Mouse (Mus musculus) cerebral cortex, adult 2 months (tissue): ENCODE data around the gene Slc9b1.

Experiments used
- WGBS: fragments of 180-500 bp; shearing (Covaris S2); methylation state at CpG from one replicate; pipeline ENCODE4 v1.1.7; 2018; 5-methylcytosine and 5-hydroxymethylcytosine counted together

Gene Slc9b1

DNA sequence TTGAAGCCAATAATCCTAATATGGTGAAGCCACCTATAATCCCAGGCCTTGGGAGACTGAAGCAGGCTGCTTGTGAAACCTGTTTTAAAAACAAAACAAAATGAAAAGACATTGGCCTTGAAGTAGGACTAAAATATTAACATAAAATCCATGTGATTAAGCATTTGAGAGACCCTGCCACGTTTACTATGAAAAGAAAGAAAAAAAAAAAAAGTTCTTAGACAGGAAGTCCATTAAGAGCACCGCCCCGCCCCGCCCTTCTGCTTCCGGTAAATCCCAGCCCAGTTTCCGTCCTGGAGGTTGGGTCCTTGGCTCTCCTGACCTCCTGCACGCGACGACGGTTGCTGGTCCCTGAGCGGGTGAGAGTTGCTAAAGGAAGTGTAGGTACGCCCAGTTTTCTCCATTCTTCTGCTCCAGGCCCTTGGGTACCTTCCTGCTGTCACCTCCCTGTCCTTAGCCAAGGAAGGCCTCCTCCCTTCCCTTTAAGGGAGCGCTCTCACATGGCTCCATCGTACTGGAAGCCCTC, at the start of gene Slc9b1:
Slc9b1 (plus strand) TSS at position 291 of the 526 bp plus-strand sequence.
- 81% methylated on average over 14 of the region's 14 CpGs for whole genome bisulfite sequencing

GRCm38 (mm10) chr3:135298560-135298959, 49.3 kb upstream of the Slc9b1 start:
- WGBS = 45% methylated on average over 3 of the region's 3 CpGs

DNA sequence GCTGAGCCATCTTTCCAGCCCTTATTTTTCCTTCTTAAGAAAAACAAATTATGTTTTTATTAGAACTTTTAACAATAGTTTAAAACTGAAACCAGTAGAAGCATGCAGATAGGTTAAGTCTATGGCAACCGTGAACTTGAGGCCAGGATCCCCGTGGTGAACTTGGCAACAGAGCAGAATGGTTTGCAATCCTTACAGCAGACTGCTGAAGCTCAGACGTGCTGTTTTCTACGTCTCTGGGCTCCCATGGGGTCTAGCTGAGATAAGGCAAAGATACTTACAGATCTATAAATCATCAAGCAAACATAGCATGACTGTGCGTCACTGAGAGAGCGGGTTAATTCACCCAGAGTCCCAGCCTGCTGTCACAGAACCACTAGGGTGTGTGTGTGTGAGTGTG, 47.7 kb upstream of the Slc9b1 start:
- WGBS = 69% methylated on average over 6 of the region's 6 CpGs

DNA sequence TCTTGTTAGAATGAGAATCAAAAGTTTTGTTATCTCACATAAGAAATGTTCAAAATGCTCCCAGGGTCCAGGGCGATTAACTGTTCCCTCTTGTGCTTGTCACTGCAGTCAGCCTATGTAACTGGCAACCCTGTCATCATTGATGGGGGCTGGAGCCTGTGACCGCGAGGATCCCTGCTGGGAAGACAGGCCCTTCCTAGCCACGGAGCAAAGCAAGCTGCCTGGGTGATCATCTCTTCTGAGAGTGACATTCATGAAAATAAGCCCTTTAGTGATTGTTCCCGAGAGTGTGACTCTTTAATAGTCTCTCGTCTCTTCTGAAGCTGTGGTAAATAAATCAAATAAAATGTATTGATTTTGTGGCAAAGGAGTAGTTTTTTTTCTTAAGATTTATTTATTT, 43.8 kb upstream of the Slc9b1 start:
- 73% methylated on average over 6 of the region's 6 CpGs for WGBS

DNA sequence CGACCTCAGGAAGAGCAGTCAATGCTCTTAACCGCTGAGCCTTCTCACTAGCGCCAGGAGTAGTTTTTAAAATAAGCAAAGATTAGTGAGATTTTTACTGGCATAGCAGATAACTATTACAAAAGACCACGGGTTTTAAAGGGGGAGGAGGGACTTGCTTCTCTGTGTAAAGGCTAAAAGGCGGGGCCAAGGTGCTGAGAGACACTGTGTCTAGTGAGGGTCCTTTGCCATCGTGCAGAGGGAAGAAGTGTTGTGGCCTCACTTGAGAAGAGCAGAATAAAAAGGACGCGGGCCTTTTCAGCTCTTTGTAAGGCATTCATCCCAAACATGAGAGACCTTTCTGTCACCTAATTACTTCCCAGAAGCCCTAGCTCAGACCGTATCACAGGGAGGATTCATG, 43.3 kb upstream of the Slc9b1 start:
- WGBS = 61% methylated on average over 9 of the region's 9 CpGs

GRCm38 (mm10) chr3:135307411-135308259, 40.2 kb upstream of the Slc9b1 start, which contains the start of gene Slc9b2:
Gene Slc9b2 (plus strand): TSS chr3:135307700.
- 9% methylated on average over 28 of the region's 28 CpGs for WGBS

GRCm38 (mm10) chr3:135312916-135313491, 34.8 kb upstream of the Slc9b1 start:
- WGBS = 22% methylated on average over 2 of the region's 2 CpGs

GRCm38 (mm10) chr3:135313727-135314126, 34.1 kb upstream of the Slc9b1 start:
- WGBS = 63% methylated on average over 2 of the region's 2 CpGs

DNA sequence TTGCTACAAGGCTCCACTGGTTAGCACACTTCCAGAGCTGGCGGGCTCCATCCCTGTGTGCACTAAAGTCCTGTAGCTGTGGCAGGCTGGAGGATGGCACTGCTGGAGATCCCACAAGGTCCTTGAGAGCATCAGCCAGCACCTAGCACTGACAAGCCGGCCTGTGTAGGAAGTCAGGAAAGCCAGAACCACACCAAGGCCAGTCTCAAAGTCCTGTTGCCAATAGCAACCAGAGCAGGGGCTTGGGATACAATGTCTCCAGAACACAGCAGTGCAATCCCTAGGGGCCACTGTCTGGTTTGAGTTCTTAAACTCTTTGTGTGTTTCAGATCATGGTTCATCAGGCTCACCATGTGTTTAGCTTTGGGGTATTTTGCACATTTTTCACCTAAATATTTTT, 33.0 kb upstream of the Slc9b1 start:
- WGBS = 68% methylated on average over 2 of the region's 2 CpGs

- 96% methylated on average over 9 of the region's 9 CpGs for WGBS
Observed at GRCm38 (mm10) chr3:135315720-135316425, 32.0 kb upstream of the Slc9b1 start.

DNA sequence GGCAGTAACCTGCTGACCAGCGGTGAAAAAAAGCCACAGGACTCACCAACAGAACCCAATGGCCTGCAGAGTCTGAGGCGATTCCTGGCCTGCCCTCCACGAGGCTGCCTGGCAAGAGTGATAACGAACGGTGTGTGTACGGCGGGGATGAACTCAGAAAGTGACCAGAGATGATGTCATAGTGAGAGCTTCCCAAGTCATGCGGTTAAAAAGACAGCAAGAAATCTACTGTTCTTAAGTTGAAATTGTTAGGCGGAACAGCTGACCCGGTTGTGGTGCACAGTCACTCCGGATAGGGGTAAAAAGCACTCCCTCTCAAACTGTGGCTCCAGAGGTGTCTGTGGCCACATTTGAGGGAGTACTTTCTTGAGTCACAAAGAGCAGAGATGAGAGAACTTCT, 29.5 kb upstream of the Slc9b1 start:
- WGBS = 92% methylated on average over 11 of the region's 11 CpGs

DNA sequence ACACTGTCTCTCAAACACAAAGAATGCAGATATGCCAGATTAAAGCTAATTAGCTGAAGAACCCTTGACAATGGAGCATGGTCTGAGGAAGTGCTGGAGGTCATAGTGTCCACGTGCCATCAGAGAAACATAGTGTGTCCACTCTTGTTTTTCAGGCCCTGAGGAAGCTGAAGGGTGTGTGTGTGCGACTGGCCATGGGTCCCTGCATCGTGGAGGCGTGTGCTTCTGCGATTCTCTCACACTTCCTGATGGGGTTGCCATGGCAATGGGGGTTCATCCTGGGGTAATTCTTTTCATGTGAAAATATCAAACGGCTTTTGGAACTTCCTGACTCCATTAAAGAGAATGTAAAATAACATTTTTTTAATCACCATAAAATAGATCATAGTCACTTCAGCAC, 23.5 kb upstream of the Slc9b1 start:
- WGBS = 25% methylated on average over 6 of the region's 6 CpGs

- 75% methylated on average over 6 of the region's 6 CpGs for WGBS
Observed at GRCm38 (mm10) chr3:135327176-135327575, 20.7 kb upstream of the Slc9b1 start.

DNA sequence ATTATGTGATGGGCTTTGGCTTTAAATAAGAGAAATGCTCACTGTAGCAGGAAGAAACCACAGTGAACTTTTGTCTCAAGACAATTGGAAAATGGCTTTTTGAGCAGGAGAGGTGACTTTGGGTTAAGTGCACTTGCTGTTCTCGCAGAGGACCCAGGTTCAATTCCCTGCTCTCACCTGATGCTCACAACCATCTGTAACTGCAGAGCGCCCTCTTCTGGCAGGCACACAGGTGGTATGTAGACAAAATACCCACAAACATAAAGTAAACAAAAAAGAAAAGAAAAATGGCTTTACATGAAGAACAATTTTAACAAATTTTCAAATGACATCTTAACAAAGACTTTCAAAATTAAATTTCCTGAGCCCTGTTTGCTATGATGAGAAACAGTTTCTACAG, 20.2 kb upstream of the Slc9b1 start:
- WGBS = 61% methylated on average over 2 of the region's 2 CpGs

DNA sequence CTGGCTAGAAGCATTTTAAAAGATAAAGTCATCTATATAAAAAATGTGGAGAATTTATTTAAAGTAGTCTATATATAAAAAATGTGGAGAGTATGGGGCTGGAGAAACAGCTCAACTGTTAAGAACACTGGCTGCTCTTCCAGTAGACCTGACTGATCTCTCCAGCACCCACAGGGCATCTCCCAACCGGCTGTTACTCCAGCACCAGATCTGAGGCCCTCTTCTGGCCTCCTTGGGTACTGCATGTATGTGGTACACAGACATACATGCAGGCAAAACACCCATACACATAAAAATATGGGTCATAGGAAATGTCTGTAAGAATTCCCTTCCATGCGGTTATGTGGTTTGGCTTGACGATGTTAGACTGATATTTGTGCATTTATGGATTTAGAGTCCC, 19.3 kb upstream of the Slc9b1 start:
- 60% methylated on average over 3 of the region's 3 CpGs for WGBS

GRCm38 (mm10) chr3:135333763-135334162, 14.1 kb upstream of the Slc9b1 start:
- 70% methylated on average over 4 of the region's 4 CpGs for WGBS

GRCm38 (mm10) chr3:135351857-135352256, 4.0 kb downstream of the Slc9b1 start:
- WGBS = 98% methylated on average over 3 of the region's 3 CpGs

- 78% methylated on average over 4 of the region's 4 CpGs for WGBS
Observed at GRCm38 (mm10) chr3:135357394-135357793, 9.6 kb downstream of the Slc9b1 start.

GRCm38 (mm10) chr3:135375836-135376235, 28.0 kb downstream of the Slc9b1 start:
- WGBS = 77% methylated on average over 3 of the region's 3 CpGs

DNA sequence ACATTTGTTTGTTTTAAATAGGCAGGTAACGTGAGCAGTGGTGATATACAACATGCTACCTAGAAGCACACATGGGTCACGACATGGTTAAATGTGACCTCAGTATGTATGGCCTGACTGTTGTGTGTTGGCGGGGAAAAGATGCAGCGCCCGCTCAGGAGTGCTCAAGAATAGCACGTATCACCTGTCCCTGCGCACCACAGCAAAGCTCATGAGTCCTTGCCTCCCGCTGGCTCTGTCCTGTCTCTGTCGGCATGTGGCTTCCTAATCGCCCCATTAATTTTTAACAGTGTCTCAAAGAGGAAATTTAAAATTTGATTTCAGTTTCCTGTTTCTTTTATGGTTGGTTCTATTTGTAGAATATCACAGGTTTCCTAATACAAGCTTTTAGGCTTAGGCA, 29.6 kb downstream of the Slc9b1 start:
- WGBS = 84% methylated on average over 10 of the region's 10 CpGs

DNA sequence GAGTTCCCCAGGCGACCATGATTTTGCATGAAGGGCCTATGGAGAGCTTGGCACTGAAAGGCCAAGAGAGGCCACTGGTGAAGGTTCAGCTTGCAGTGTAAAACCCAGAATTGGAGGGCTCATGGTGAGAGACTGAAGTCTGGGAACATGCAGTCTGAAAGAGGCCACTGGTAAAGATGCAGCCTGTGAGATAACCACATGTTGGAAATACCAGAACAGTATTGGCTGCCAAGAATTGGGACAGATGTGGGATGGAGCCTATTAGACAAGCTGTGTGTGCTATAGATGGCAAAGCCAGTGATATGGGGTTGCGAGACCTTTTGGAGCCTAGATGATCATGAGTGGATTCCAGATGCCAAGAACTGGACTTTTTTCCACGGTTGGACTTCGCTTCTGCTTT, 32.0 kb downstream of the Slc9b1 start:
- 98% methylated on average over 4 of the region's 4 CpGs for WGBS

DNA sequence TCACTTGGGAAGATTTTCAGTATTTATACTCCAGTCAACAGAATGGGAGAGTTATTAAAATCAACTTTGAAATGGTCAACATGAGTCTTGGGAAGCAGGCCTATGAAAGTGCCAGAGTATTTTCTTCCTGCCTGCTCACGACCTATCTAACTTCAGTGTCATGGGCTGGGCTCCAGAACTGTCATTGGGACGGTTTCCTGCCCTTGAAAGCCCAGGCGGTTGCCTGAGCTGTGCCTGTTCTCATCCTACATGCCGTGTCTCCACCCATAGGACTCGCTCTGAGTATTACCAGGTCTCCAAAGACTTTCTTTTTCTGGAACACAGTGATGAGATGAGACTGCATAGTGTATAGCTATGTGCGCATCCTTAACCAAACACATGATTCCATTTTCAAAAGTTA, 45.4 kb downstream of the Slc9b1 start:
- 77% methylated on average over 6 of the region's 6 CpGs for WGBS
